Comparison of ENCODE assay signal across 27 mouse cellular contexts in the genomic region with DNA sequence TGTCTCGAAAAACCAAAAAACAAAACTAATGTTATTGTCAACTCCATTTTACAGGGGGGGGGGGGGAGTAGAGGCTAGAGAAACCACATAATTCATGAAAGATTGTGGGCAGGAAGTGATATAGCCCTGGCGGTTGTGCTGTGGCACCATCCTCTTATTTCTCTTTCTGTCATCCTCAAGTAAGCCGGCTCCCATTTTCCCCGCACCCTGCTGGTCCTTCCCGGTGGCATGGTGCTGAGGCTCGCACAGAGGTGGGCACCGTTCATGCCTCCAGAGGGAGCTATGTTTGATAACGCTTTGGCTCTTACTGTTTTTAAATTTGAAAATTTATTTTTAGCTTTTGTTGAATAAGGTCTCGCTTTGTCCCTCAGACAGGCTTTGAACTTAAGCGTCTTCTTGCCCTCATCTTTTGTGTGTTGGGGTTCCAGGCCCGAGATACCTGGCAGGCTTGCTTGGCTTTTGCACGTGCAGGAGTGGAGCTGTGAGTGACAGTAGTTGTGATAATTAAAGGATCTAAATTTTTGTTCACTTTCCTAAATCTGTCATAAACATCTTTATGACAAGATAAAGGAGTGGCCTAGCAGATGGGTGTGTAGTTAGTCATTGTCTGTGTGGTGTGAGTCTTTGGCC. TPM values are rescaled to one million over a fixed set of nuclear protein-coding genes. Genes with fewer than 3 reads are reported as not detected.
DNase-seq lines count a peak whose midpoint lies in the region; ATAC-seq lines count a peak whose summit lies in the region.
"Had no signal": no experiment of that assay in that cellular context is flagged by ENCODE, and none has a peak within 500 bp of the region (broad histone marks: within the 10 kb centered on the region; RNA-seq: fewer than 3 reads in every experiment).

No protein-coding gene starts in this region.

- peaks cover 7% of the 10 kb centered on the region; the same call in 1 of the 2 replicates for H3K36me3 ChIP-seq in midbrain, embryonic 16.5 days (ENCODE audit: control insufficient read depth, insufficient read depth, low read length)

- no peaks in the 10 kb centered on the region for H3K4me1 ChIP-seq in midbrain, embryonic 16.5 days (ENCODE audit: control insufficient read depth, insufficient read depth, low read length)
- H3K4me1 ChIP-seq: forebrain, embryonic 13.5 days; hindbrain, embryonic 12.5 days; limb, embryonic 12.5 days; stomach, embryonic 15.5 days had no signal

- no peaks in the 10 kb centered on the region for H3K27me3 ChIP-seq in midbrain, embryonic 16.5 days (ENCODE audit: control insufficient read depth, insufficient read depth, low read depth, low read length)
- H3K27me3 ChIP-seq: forebrain, embryonic 13.5 days; heart, embryonic 13.5 days; hindbrain, embryonic 12.5 days; limb, embryonic 12.5 days; midbrain, embryonic 12.5 days; stomach, embryonic 15.5 days had no signal

- WGBS in midbrain, embryonic 16.5 days = 92% methylated on average over 12 of the region's 12 CpGs

- H3K4me3 ChIP-seq in midbrain, embryonic 16.5 days (ENCODE audit: low read depth, low read length) = no peak overlapping the region
- H3K4me3 ChIP-seq: forebrain, embryonic 13.5 days; heart, embryonic 13.5 days; hindbrain, embryonic 12.5 days; limb, embryonic 12.5 days; midbrain, embryonic 12.5 days; stomach, embryonic 15.5 days had no signal

- no peak overlapping the region for H3K4me2 ChIP-seq in midbrain, embryonic 16.5 days (ENCODE audit: low read length)
- H3K4me2 ChIP-seq: forebrain, embryonic 13.5 days; heart, embryonic 13.5 days; hindbrain, embryonic 12.5 days; limb, embryonic 12.5 days; liver, embryonic 11.5 days; midbrain, embryonic 12.5 days; stomach, embryonic 15.5 days had no signal

- no peak overlapping the region for H3K27ac ChIP-seq in midbrain, embryonic 16.5 days (ENCODE audit: low read length)
- H3K27ac ChIP-seq: forebrain, embryonic 13.5 days; heart, embryonic 13.5 days; hindbrain, embryonic 12.5 days; kidney, postnatal 0 days; limb, embryonic 12.5 days; midbrain, embryonic 12.5 days; stomach, embryonic 15.5 days had no signal

- H3K9ac ChIP-seq in midbrain, embryonic 16.5 days (ENCODE audit: low read depth, low read length) = no peak overlapping the region
- H3K9ac ChIP-seq: forebrain, embryonic 13.5 days; heart, embryonic 13.5 days; hindbrain, embryonic 12.5 days; limb, embryonic 12.5 days; liver, postnatal 0 days; midbrain, embryonic 12.5 days; stomach, embryonic 15.5 days had no signal

- peak; percentile 44; the same call in 1 of the 2 replicates for ATAC-seq in megakaryocyte-erythroid progenitor cell, adult 5-6 weeks (replicated peaks; ENCODE audit: low FRiP score, low TSS enrichment, poor library complexity, severe bottlenecking)
- ATAC-seq in midbrain, embryonic 16.5 days = no peak
- ATAC-seq: forebrain, embryonic 13.5 days; liver, postnatal 0 days; lung, postnatal 0 days had no signal

- no peaks in the 10 kb centered on the region for H3K9me3 ChIP-seq in midbrain, embryonic 16.5 days (replicated peaks; ENCODE audit: control insufficient read depth, low read length, poor library complexity, severe bottlenecking)
- H3K9me3 ChIP-seq: forebrain, embryonic 13.5 days; heart, embryonic 13.5 days; hindbrain, embryonic 12.5 days; limb, embryonic 12.5 days; midbrain, embryonic 12.5 days; stomach, embryonic 15.5 days had no signal

- DNase-seq in CD4-positive helper T cell, adult 2 months (ENCODE audit: low read depth, low spot score) = peak; percentile 35
- DNase-seq in T-cell, adult 2 months (ENCODE audit: low spot score) = peak; percentile 48
- DNase-seq in thymus, postnatal 14 days = peak; percentile 58
- no peak for DNase-seq in adrenal gland, postnatal 36 days
- DNase-seq in heart, adult 8-10 months (ENCODE audit: low spot score) = no peak
- no peak for DNase-seq in kidney, postnatal 36 days
- DNase-seq: B cell, adult 2 months; cerebellum, adult 11 months; cerebellum, adult 9-11 months; gastrocnemius, postnatal 10 days; heart, adult 18-20 months; heart, postnatal 14 days; kidney, adult 2 months; liver, postnatal 0 days; retina, postnatal 1 day; right cerebral cortex, postnatal 4 days had no signal

RNA-seq across cellular contexts. Expression of a gene that starts 15.0 kb away (rescaled TPM):
- total RNA-seq in megakaryocyte-erythroid progenitor cell, adult 5-6 weeks (2014; fragmentation: Nextera tagmentation) = 31.2 and 32.1 TPM in 2 replicates
- total RNA-seq in megakaryocyte-erythroid progenitor cell, adult 5-6 weeks (2017) = 23.2 and 27.6 TPM in 2 replicates
- polyA plus RNA-seq in midbrain, embryonic 16.5 days (2015; fragmentation: Nextera tagmentation; extraction: Ambion mirVana) = 12.0 and 13.2 TPM in 2 replicates
- total RNA-seq in adrenal gland, postnatal 36 days (2021) = 10 to 100 TPM; 17.3 to 29.2 TPM
- 10 to 100 TPM; 12.8 to 20.7 (median 14.9) TPM for total RNA-seq in heart, adult 8-10 months (2022)

RNA-seq across cellular contexts. Expression of a gene that starts 15.1 kb away (rescaled TPM):
- 61.2 and 68.7 TPM in 2 replicates for total RNA-seq in megakaryocyte-erythroid progenitor cell, adult 5-6 weeks (2014; fragmentation: Nextera tagmentation)
- total RNA-seq in megakaryocyte-erythroid progenitor cell, adult 5-6 weeks (2017) = 75.0 and 82.7 TPM in 2 replicates
- 114 and 117 TPM in 2 replicates for polyA plus RNA-seq in midbrain, embryonic 16.5 days (2015; fragmentation: Nextera tagmentation; extraction: Ambion mirVana)
- 10 to 100 TPM; 36.8 to 42.8 TPM for total RNA-seq in adrenal gland, postnatal 36 days (2021)
- total RNA-seq in heart, adult 8-10 months (2022) = 1 to 10 TPM; 5.7 to 7.7 (median 7.1) TPM

Comparison
In these comparisons a context has a peak if more than half of its experiments do, and no peak if none do; other contexts are left out.
1. DNase-seq: peak in CD4-positive helper T cell, adult 2 months (single experiment), T-cell, adult 2 months (single experiment) and thymus, postnatal 14 days (single experiment); none in adrenal gland, postnatal 36 days (0 of 2), heart, adult 8-10 months (single experiment) and kidney, postnatal 36 days (0 of 2).
2. RNA of a gene that starts 15.1 kb away (total RNA-seq): 61.2 to 82.7 TPM in megakaryocyte-erythroid progenitor cell, adult 5-6 weeks and 36.8 to 42.8 TPM in adrenal gland, postnatal 36 days; 5.7 to 7.7 TPM in heart, adult 8-10 months; every median in the first group is over 4 times any median in the second.